Mouse (Mus musculus): ENCODE measurements at regions not wholly inside any gene's neighbourhood (a gene's known extent, or its start where the extent isn't known, plus 50 kb on each side); places are given as distances from the start of the nearest gene placed in this dataset.
"Not testable (repeated sequence)": the region's sequence is repeated elsewhere in the genome, so short reads cannot be mapped to it uniquely, and the experiment has no call there.

GRCm38 (mm10) chr13:26235941-26236340, 534.0 kb downstream of the Hdgfl1 start:
- DNase-seq (ENCODE audit: low spot score), result no peak

DNA sequence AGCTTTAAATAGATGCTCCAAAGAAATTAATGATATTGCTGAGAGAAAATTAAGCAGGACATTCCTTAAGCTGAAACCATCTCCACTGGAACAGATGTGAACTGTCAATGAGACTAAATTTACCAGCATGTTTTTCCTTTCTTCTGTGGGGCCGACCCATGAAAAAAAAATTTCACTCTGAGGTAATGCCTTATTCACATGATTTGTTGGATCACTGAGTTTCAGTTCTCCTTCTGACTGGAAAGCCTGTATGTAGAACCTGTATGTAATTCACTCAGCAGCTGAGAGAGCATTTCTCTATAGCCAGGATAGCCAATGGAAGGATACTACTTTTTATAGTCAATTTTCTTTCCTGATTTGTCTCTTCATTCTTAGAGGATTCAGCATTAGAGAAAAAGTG, 535.3 kb downstream of the Hdgfl1 start:
- no peak for DNase-seq (ENCODE audit: low spot score)

DNA sequence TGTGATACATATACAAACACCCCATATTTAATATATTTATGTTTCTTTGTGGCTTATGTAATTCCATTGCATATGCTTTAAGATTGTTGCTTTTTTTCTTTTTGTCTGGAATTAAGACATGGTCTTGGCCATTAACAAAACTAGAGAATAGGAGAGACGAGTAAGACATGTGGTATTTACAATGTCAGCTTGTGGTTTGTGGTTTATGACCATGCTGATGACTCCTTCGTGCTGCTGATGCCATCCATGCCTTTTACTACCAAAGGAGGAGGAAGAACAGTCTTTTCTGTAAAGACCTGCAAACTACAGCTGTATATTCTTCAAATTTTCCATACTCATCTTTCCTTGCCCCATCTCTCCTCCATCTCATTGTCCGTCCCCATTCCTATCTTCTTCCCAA, 552.7 kb downstream of the Hdgfl1 start:
- DNase-seq (ENCODE audit: low spot score), result no peak

DNA sequence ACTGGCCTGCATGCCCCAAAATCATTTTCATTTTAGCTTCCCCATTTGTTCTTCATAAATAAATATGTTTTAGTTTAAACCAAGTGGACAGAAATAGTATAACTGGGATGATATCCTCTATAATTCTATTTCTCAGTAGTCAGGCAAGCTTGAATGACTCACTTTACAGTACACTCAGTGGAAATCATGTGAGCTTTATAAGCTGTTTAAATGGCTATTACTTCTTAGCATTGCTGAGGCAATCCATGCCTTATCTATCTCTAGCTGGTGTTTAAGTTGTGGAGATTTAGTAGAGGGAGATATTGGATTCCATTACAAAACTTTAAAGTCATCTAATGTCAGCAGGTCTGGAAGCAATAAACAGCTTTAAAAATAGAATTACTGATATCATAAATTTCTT, 553.4 kb downstream of the Hdgfl1 start:
- no peak for DNase-seq (ENCODE audit: low spot score)

- no peak for DNase-seq (ENCODE audit: low spot score)
These were observed 564.3 kb downstream of the Hdgfl1 start for GRCm38 (mm10) chr13:26205532-26206105.

GRCm38 (mm10) chr13:26194646-26195045, 575.3 kb downstream of the Hdgfl1 start:
- DNase-seq (ENCODE audit: low spot score), result no peak

DNA sequence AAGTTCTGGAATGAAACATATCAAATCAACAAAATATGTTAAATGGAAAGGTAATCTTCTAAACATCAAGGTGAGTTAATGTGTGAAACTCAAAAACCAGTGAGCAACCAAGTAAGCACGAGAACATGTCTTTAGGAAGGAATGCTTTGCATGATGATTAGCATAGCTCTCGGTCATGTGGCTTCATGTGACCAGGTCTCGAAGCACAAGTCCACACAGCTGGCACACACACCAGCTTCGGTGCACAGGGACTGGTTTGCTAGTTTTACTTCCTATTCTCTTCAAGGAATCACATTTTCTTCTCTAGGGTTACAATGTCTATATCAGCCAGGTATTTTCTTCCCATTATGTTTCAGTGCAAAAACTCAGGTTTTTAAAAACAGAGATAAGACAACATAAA, 586.1 kb downstream of the Hdgfl1 start:
- DNase-seq (ENCODE audit: low spot score), result no peak

GRCm38 (mm10) chr13:26171891-26172482, 598.0 kb downstream of the Hdgfl1 start:
- DNase-seq (ENCODE audit: low spot score), result no peak

DNA sequence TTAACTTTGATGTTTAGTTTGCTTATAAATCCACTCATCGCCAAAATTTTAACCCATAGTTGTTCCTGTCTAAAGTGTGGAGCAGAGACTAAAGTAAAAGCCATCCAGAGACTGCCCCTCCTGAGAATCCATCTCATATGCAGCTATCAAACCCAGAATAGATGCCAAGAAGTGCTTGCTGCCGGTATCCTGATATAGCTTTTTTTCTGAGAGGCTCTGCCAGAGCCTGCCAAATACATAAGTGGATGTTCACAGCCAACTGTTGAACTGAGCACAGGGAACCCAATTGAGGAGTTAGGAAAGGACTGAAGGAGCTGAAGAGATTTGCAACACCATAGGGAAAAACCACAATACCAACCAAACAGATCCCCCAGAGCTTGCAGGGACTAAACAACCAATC, 600.3 kb downstream of the Hdgfl1 start:
- DNase-seq (ENCODE audit: low spot score), result no peak

GRCm38 (mm10) chr13:26158703-26159102, 611.3 kb downstream of the Hdgfl1 start:
- DNase-seq (ENCODE audit: low spot score), result no peak

- peak; percentile 83 for DNase-seq (ENCODE audit: low spot score)
These were observed 615.1 kb downstream of the Hdgfl1 start for GRCm38 (mm10) chr13:26154701-26155471.

DNA sequence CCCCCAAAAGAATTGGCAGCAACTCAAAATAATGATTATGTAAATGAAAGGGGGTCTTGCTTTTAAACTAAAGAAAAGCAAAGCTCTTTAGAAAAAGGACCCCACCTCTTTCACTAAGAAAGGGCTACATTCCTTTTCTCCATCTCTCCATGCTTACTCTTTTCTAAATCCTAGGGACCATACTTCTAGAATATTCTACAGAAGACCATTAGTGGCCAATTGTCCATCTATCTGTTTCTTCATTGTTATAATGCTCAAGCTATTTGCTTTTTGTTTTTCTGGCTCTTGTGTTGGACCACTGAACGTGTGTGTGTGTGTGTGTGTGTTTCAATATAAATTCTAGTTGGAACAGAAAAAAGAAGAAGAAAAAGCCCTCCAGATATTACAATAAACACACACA, 615.7 kb downstream of the Hdgfl1 start:
- no peak for DNase-seq (ENCODE audit: low spot score)

- DNase-seq (ENCODE audit: low spot score), result no peak
These were observed 616.9 kb downstream of the Hdgfl1 start for GRCm38 (mm10) chr13:26153093-26153492.

DNA sequence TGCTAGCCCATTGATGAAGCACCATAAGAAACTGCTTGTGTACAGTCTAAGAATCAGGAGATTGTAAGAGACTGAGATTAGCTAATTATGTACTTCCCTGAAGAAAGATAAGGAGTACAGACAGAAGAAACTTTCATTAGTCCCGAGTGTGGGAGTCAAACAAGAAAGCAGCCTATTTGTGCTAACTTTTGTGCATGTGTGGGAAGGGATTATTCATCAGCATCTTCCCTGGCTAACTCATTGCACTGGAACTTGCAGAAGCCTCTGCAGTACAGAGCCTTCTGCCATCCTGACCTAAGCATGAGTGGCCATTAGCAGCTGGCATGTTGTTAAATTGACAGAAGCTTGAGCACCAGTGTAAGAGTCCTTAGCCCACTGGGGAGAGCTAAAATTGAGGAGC, 619.5 kb downstream of the Hdgfl1 start:
- DNase-seq (ENCODE audit: low spot score), result no peak

- DNase-seq (ENCODE audit: low spot score), result no peak
These were observed 627.2 kb downstream of the Hdgfl1 start for GRCm38 (mm10) chr13:26142811-26143210.

DNA sequence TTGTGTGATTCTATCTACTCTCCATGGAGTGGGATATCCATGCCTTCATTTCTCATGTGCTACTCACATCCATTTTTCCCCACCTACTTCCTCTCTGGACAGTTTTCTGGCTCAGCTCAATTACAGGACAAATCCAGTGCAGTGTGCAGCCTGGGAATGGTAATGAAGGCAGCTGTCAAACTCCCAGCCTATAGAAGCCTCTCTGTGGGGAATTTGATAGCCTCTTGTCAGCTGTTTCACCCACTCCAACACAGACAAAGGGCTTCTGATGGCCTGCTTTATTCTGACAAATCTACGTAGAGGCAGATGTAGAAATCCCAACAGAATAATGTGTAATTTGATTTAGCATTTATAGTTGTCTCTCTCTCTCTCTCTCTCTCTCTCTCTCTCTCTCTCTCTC, 650.6 kb downstream of the Hdgfl1 start:
- no peak for DNase-seq (ENCODE audit: low spot score)

DNA sequence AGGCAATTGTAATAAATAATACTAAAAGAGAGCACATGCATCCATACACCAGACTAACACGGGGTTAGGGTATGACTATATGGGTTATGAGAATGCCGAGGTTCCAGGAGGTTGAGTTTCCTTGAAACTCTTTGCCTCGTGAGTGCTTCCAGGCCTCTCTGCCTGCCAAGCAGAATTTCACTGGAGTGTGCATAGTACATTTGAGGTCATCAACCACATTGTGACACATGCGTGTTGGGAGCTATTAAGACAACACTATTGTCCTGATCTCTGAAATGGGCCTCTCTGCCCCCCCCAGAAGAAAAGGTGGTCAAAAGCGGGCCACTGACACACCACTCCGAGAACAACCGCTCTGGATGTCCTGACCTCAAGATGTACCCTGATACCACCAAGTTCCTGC, 655.8 kb downstream of the Hdgfl1 start:
- no peak for DNase-seq (ENCODE audit: low spot score)

- not testable (repeated sequence) for DNase-seq (ENCODE audit: low spot score)
These were observed 656.2 kb downstream of the Hdgfl1 start for GRCm38 (mm10) chr13:26113723-26114122.

- no peak for DNase-seq (ENCODE audit: low spot score)
These were observed 657.4 kb downstream of the Hdgfl1 start for GRCm38 (mm10) chr13:26112579-26112978.

GRCm38 (mm10) chr13:26109013-26109412, 661.0 kb downstream of the Hdgfl1 start:
- DNase-seq (ENCODE audit: low spot score), result no peak

DNA sequence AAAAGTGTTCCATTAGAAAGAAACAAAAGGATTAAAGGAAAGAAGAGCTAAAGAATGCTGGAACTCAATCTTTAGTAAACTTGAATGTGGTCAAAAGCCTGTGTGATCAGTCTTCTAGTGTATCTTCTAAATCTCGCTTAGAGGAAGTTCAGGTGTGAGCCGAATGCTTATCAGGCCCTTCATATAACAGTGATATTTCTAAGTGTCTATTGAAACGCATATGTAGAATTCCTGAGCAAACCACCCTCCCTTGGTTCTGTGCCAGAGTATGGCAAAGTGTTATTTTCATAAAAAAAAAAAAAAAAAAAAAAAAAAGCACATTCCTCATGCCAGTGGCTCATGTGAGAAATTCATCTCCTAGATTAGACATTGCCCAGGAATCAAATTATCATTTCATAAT, 681.2 kb downstream of the Hdgfl1 start:
- no peak for DNase-seq (ENCODE audit: low spot score)

DNA sequence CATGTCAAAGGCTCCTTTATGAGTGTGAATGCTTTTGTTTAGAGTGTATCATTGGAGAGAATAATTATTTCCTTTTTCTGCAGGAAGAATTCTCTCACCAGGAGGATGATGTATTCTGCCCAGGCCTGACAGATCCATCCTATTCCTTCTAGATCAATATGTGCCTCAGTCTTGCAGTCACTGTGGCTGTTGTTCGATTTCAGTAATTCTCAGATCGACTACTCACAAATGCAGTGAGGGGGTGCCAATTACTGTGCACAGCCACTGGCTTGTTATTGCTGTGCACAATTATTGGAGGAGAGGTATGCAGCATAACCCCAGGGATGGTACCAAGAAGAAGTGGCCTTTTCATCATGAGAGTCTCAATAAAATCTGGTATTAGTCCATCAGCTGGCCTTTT, 689.2 kb downstream of the Hdgfl1 start:
- DNase-seq (ENCODE audit: low spot score), result no peak

DNA sequence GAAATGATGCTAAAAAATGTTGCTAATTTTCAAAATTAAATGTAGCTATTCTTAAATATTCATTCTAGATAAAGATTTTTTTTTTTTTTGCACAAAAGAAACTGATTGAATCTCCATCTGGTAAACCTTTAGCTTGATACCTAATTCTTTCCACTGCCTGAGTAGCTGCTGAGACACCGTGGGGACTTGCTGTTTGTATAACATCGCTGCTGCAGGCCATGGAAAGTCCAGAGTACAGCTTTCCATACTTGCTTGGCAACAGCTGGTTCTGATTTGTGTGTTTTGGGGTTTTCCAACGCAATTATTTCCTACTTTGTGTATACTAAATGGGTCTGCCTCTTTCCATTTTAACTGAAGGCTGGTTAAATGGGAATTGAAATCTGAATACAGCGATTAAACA, 689.7 kb downstream of the Hdgfl1 start:
- no peak for DNase-seq (ENCODE audit: low spot score)

DNA sequence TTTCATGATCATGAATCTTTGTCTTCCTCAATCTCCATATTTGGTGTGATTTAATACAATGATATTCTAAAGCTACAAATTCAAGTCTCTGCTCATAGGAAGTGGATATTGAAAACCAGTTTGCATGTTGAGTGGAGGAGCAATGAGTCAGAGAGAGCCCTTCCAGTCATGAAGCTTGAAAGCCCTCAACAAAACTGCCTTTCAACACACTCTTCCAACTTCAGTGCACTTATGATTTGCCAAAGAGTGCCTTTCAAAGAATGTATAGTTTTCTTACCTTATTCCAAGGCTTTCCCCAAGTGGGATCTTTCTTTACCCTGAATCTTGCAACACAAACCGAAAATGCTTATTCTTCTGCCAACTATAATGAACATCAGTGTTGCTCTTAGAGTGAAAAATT, 690.6 kb downstream of the Hdgfl1 start:
- no peak for DNase-seq (ENCODE audit: low spot score)

Measured in layer of hippocampus, adult 9-10 months (tissue).